Mouse (Mus musculus): ENCODE results near the gene Wwox. TPM values are rescaled to one million over a fixed set of nuclear protein-coding genes. Genes with fewer than 3 reads are reported as not detected.

Wwox gene
- polyA plus RNA-seq, 1 experiment from 2014 or later: 20.2 TPM

GRCm38 (mm10) chr8:115259806-115260205, 820.4 kb downstream of the Wwox start:
- Histone ChIP-seq H3K27ac (ENCODE audit: low read length) (no peak overlapping the region), H3K27me3 (ENCODE audit: insufficient read depth, low read length) (no peaks in the 10 kb centered on the region), H3K4me2 (replicated peaks; ENCODE audit: low read depth, low read length) (no peak overlapping the region), H3K4me3 (ENCODE audit: low read length) (no peak overlapping the region), H3K4me1 (ENCODE audit: insufficient read depth, low read length) (no peaks in the 10 kb centered on the region), H3K36me3 (ENCODE audit: insufficient read depth, low read length) (no peaks in the 10 kb centered on the region), H3K9ac (replicated peaks; ENCODE audit: low read length) (no peak overlapping the region), H3K9me3 (ENCODE audit: low read length) (no peaks in the 10 kb centered on the region; the same call in 1 of the 2 replicates)
- ATAC-seq (ENCODE audit: low FRiP score, low TSS enrichment): no peak
- 42% methylated on average over 12 of the region's 12 CpGs for WGBS

GRCm38 (mm10) chr8:115267196-115267595, 827.7 kb downstream of the Wwox start:
- no peak overlapping the region for H3K4me2 ChIP-seq (replicated peaks; ENCODE audit: low read depth, low read length)

GRCm38 (mm10) chr8:115269601-115270000, 830.1 kb downstream of the Wwox start:
- no peaks in the 10 kb centered on the region; the same call in 1 of the 2 replicates for H3K9me3 ChIP-seq (ENCODE audit: low read length)
- 20% methylated on average over 4 of the region's 4 CpGs for WGBS
- H3K27me3 ChIP-seq (ENCODE audit: insufficient read depth, low read length): no peaks in the 10 kb centered on the region
- ATAC-seq (ENCODE audit: low FRiP score, low TSS enrichment): 0 out of 2 replicates have a peak, but pooled peaks have one; percentile 27
- H3K4me2 ChIP-seq (replicated peaks; ENCODE audit: low read depth, low read length): no peak overlapping the region
- no peak overlapping the region for H3K27ac ChIP-seq (ENCODE audit: low read length)
- peaks cover 6% of the 10 kb centered on the region; the same call in 1 of the 2 replicates for H3K4me1 ChIP-seq (ENCODE audit: insufficient read depth, low read length)
- H3K4me3 ChIP-seq (ENCODE audit: low read length): no peak overlapping the region
- no peak overlapping the region for H3K9ac ChIP-seq (replicated peaks; ENCODE audit: low read length)
- H3K36me3 ChIP-seq (ENCODE audit: insufficient read depth, low read length): no peaks in the 10 kb centered on the region

More at GRCm38 (mm10) chr8:115267196-115267595, 827.7 kb downstream of the Wwox start:
- Histone ChIP-seq H3K4me1 (ENCODE audit: insufficient read depth, low read length) (peaks cover 6% of the 10 kb centered on the region; the same call in 1 of the 2 replicates), H3K36me3 (ENCODE audit: insufficient read depth, low read length) (no peaks in the 10 kb centered on the region), H3K27me3 (ENCODE audit: insufficient read depth, low read length) (no peaks in the 10 kb centered on the region), H3K27ac (ENCODE audit: low read length) (no peak overlapping the region), H3K9me3 (ENCODE audit: low read length) (no peaks in the 10 kb centered on the region; the same call in 1 of the 2 replicates), H3K4me3 (ENCODE audit: low read length) (no peak overlapping the region), H3K9ac (replicated peaks; ENCODE audit: low read length) (no peak overlapping the region)
- ATAC-seq (ENCODE audit: low FRiP score, low TSS enrichment): no peak
- WGBS: 65% methylated on average over 11 of the region's 11 CpGs

- no peak overlapping the region for H3K4me2 ChIP-seq (replicated peaks; ENCODE audit: low read depth, low read length)
- H3K27ac ChIP-seq (ENCODE audit: low read length): no peak overlapping the region
- no peaks in the 10 kb centered on the region for H3K9me3 ChIP-seq (ENCODE audit: low read length)
- no peak overlapping the region for H3K4me3 ChIP-seq (ENCODE audit: low read length)
- no peak overlapping the region for H3K9ac ChIP-seq (replicated peaks; ENCODE audit: low read length)
- 86% methylated on average over 6 of the region's 6 CpGs for WGBS
- H3K36me3 ChIP-seq (ENCODE audit: insufficient read depth, low read length): no peaks in the 10 kb centered on the region
- H3K4me1 ChIP-seq (ENCODE audit: insufficient read depth, low read length): peaks cover 6% of the 10 kb centered on the region; the same call in 1 of the 2 replicates
- no peaks in the 10 kb centered on the region for H3K27me3 ChIP-seq (ENCODE audit: insufficient read depth, low read length)
- no peak for ATAC-seq (ENCODE audit: low FRiP score, low TSS enrichment)
These were observed 834.5 kb downstream of the Wwox start for GRCm38 (mm10) chr8:115273976-115274375.

- Histone ChIP-seq H3K4me2 (replicated peaks; ENCODE audit: low read depth, low read length) (no peak overlapping the region), H3K27ac (ENCODE audit: low read length) (no peak overlapping the region), H3K36me3 (ENCODE audit: insufficient read depth, low read length) (no peaks in the 10 kb centered on the region), H3K4me3 (ENCODE audit: low read length) (no peak overlapping the region), H3K27me3 (ENCODE audit: insufficient read depth, low read length) (no peaks in the 10 kb centered on the region), H3K4me1 (ENCODE audit: insufficient read depth, low read length) (no peaks in the 10 kb centered on the region), H3K9ac (replicated peaks; ENCODE audit: low read length) (no peak overlapping the region), H3K9me3 (ENCODE audit: low read length) (no peaks in the 10 kb centered on the region)
- 64% methylated on average over 2 of the region's 2 CpGs for WGBS
- no peak for ATAC-seq (ENCODE audit: low FRiP score, low TSS enrichment)
These were observed 836.8 kb downstream of the Wwox start for GRCm38 (mm10) chr8:115276281-115276680.

GRCm38 (mm10) chr8:115278291-115278690, 838.8 kb downstream of the Wwox start:
- H3K9ac ChIP-seq (replicated peaks; ENCODE audit: low read length): no peak overlapping the region
- H3K4me2 ChIP-seq (replicated peaks; ENCODE audit: low read depth, low read length): no peak overlapping the region
- H3K36me3 ChIP-seq (ENCODE audit: insufficient read depth, low read length): no peaks in the 10 kb centered on the region
- H3K4me3 ChIP-seq (ENCODE audit: low read length): no peak overlapping the region
- H3K27ac ChIP-seq (ENCODE audit: low read length): no peak overlapping the region
- H3K4me1 ChIP-seq (ENCODE audit: insufficient read depth, low read length): no peaks in the 10 kb centered on the region
- no peak for ATAC-seq (ENCODE audit: low FRiP score, low TSS enrichment)
- peaks cover 4% of the 10 kb centered on the region; the same call in 1 of the 2 replicates for H3K9me3 ChIP-seq (ENCODE audit: low read length)
- H3K27me3 ChIP-seq (ENCODE audit: insufficient read depth, low read length): no peaks in the 10 kb centered on the region
- 96% methylated on average over 5 of the region's 5 CpGs for WGBS

GRCm38 (mm10) chr8:115290224-115290623, 850.8 kb downstream of the Wwox start:
- no peak overlapping the region for H3K27ac ChIP-seq (ENCODE audit: low read length)
- 11% methylated on average over 8 of the region's 8 CpGs for WGBS
- H3K4me1 ChIP-seq (ENCODE audit: insufficient read depth, low read length): no peaks in the 10 kb centered on the region
- no peak overlapping the region for H3K4me3 ChIP-seq (ENCODE audit: low read length)
- no peak overlapping the region for H3K9ac ChIP-seq (replicated peaks; ENCODE audit: low read length)
- no peak for ATAC-seq (ENCODE audit: low FRiP score, low TSS enrichment)
- H3K27me3 ChIP-seq (ENCODE audit: insufficient read depth, low read length): no peaks in the 10 kb centered on the region
- no peak overlapping the region for H3K4me2 ChIP-seq (replicated peaks; ENCODE audit: low read depth, low read length)
- H3K36me3 ChIP-seq (ENCODE audit: insufficient read depth, low read length): no peaks in the 10 kb centered on the region
- peaks cover 10% of the 10 kb centered on the region for H3K9me3 ChIP-seq (ENCODE audit: low read length)

- 25% methylated on average over 9 of the region's 9 CpGs for WGBS
- ATAC-seq (ENCODE audit: low FRiP score, low TSS enrichment): no peak
These were observed 857.3 kb downstream of the Wwox start for GRCm38 (mm10) chr8:115296760-115297159.

GRCm38 (mm10) chr8:115302484-115302883, 863.0 kb downstream of the Wwox start:
- Histone ChIP-seq H3K9me3 (ENCODE audit: low read length) (no peaks in the 10 kb centered on the region), H3K4me2 (replicated peaks; ENCODE audit: low read depth, low read length) (no peak overlapping the region), H3K4me3 (ENCODE audit: low read length) (no peak overlapping the region), H3K27ac (ENCODE audit: low read length) (no peak overlapping the region), H3K36me3 (ENCODE audit: insufficient read depth, low read length) (no peaks in the 10 kb centered on the region), H3K9ac (replicated peaks; ENCODE audit: low read length) (no peak overlapping the region), H3K27me3 (ENCODE audit: insufficient read depth, low read length) (no peaks in the 10 kb centered on the region), H3K4me1 (ENCODE audit: insufficient read depth, low read length) (peaks cover 3% of the 10 kb centered on the region; the same call in 1 of the 2 replicates)
- ATAC-seq (ENCODE audit: low FRiP score, low TSS enrichment): no peak
- WGBS: 67% methylated on average over 7 of the region's 7 CpGs

More at GRCm38 (mm10) chr8:115296760-115297159, 857.3 kb downstream of the Wwox start:
- no peak overlapping the region for H3K27ac ChIP-seq (ENCODE audit: low read length)
- H3K9ac ChIP-seq (replicated peaks; ENCODE audit: low read length): no peak overlapping the region
- no peak overlapping the region for H3K4me2 ChIP-seq (replicated peaks; ENCODE audit: low read depth, low read length)
- peaks cover 5% of the 10 kb centered on the region; the same call in 1 of the 2 replicates for H3K9me3 ChIP-seq (ENCODE audit: low read length)
- H3K4me3 ChIP-seq (ENCODE audit: low read length): no peak overlapping the region
- 0 out of 2 replicates have a peak, but pooled peaks cover 3% of the 10 kb centered on the region for H3K4me1 ChIP-seq (ENCODE audit: insufficient read depth, low read length)
- no peaks in the 10 kb centered on the region for H3K36me3 ChIP-seq (ENCODE audit: insufficient read depth, low read length)
- H3K27me3 ChIP-seq (ENCODE audit: insufficient read depth, low read length): no peaks in the 10 kb centered on the region

GRCm38 (mm10) chr8:115307412-115307811, 868.0 kb downstream of the Wwox start:
- 32% methylated on average over 4 of the region's 4 CpGs for WGBS
- no peak overlapping the region for H3K4me2 ChIP-seq (replicated peaks; ENCODE audit: low read depth, low read length)
- no peaks in the 10 kb centered on the region for H3K36me3 ChIP-seq (ENCODE audit: insufficient read depth, low read length)
- ATAC-seq (ENCODE audit: low FRiP score, low TSS enrichment): no peak
- H3K27me3 ChIP-seq (ENCODE audit: insufficient read depth, low read length): no peaks in the 10 kb centered on the region
- H3K27ac ChIP-seq (ENCODE audit: low read length): no peak overlapping the region
- H3K4me3 ChIP-seq (ENCODE audit: low read length): no peak overlapping the region
- H3K4me1 ChIP-seq (ENCODE audit: insufficient read depth, low read length): peaks cover 5% of the 10 kb centered on the region; the same call in 1 of the 2 replicates
- H3K9me3 ChIP-seq (ENCODE audit: low read length): no peaks in the 10 kb centered on the region
- no peak overlapping the region for H3K9ac ChIP-seq (replicated peaks; ENCODE audit: low read length)

Data from kidney, embryonic 16.5 days (tissue).